Mouse (Mus musculus): Measurements from ENCODE around the gene Ccdc127. TPM values are rescaled to one million over a fixed set of nuclear protein-coding genes. Genes with fewer than 3 reads are reported as not detected.

Gene Ccdc127
- 10 to 100 TPM; 59.8 to 60.5 TPM for total RNA-seq (2021)

- DNase-seq (ENCODE audit: extremely low spot score in 1 of 2, low spot score in 2 of 2) = peak; percentile 93 to 98
- intact Hi-C loops (cut with DNase I) = loop anchor here (10.0 kb wide), 1 partner anchor 505 kb away; no protein-coding TSS in a partner anchor
Observed at GRCm38 (mm10) chr13:74349566-74350434, at the start of gene Ccdc127, which contains the start of gene Sdha. Gene Ccdc127, plus strand, starts transcription at chr13:74350309. Gene Sdha, minus strand, starts transcription at chr13:74350280.

GRCm38 (mm10) chr13:74300925-74301606 lies 49.0 kb upstream of the Ccdc127 start:
- intact Hi-C loops (cut with DNase I) = loop anchor here (2.0 to 5.0 kb wide), 4 partner anchors 109 to 584 kb away; no protein-coding TSS in a partner anchor
- DNase-seq (ENCODE audit: extremely low spot score in 1 of 2, low spot score in 2 of 2) = peak; percentile 72

GRCm38 (mm10) chr13:74301607-74301984 lies 48.5 kb upstream of the Ccdc127 start:
- no peak for DNase-seq (ENCODE audit: extremely low spot score in 1 of 2, low spot score in 2 of 2)
- intact Hi-C loops (cut with DNase I) = loop anchor here (2.0 to 5.0 kb wide), 4 partner anchors 109 to 584 kb away; no protein-coding TSS in a partner anchor

GRCm38 (mm10) chr13:74302050-74303037 lies 47.8 kb upstream of the Ccdc127 start:
- no peak for DNase-seq (ENCODE audit: extremely low spot score in 1 of 2, low spot score in 2 of 2)
- intact Hi-C loops (cut with DNase I) = loop anchor here (5.0 kb wide), 3 partner anchors 110 to 585 kb away; no protein-coding TSS in a partner anchor

- DNase-seq (ENCODE audit: extremely low spot score in 1 of 2, low spot score in 2 of 2) = no peak
- intact Hi-C loops (cut with DNase I) = no loop called here
Observed at GRCm38 (mm10) chr13:74305380-74305779, 44.7 kb upstream of the Ccdc127 start.

DNA sequence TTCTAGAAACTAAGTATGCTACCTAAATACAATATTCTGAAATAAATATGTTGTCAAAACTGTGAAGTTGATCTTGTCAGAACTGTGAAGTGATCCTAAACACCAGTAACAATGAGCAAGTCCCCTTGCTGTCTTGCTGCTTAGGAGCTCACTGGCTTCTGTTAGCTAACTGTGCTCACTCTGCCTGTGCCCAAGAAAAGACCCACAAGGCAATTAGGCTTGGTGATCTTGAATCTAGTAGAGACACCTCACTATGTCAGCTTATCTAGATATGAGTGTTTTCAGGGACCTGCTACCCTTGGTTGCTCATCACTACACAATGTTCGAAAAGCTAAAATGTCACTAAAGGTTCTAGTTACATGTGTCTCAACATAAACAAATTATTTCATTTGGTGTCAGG lies 44.3 kb upstream of the Ccdc127 start:
- no peak for DNase-seq (ENCODE audit: extremely low spot score in 1 of 2, low spot score in 2 of 2)
- intact Hi-C loops (cut with DNase I) = no loop called here

DNA sequence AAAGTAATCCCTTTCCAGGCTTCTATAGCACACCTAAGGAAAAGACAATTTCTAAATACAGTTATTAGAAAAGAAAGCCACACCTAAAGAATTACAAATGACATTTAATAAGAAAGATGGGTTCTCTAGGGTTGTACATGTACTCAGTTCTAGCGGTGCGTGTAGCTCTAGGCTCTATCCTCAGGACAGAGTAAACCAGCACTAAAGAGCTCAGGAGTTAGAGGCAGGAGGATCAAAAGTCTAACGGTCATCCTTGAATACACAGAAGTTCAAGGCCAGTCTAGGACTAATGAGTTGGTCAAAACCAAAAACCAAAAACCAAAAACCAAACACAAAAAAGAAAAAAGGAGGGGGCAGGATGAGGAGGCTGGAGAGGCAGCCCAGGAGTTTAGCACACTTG lies 35.5 kb upstream of the Ccdc127 start:
- DNase-seq (ENCODE audit: extremely low spot score in 1 of 2, low spot score in 2 of 2) = no peak
- intact Hi-C loops (cut with DNase I) = no loop called here

DNA sequence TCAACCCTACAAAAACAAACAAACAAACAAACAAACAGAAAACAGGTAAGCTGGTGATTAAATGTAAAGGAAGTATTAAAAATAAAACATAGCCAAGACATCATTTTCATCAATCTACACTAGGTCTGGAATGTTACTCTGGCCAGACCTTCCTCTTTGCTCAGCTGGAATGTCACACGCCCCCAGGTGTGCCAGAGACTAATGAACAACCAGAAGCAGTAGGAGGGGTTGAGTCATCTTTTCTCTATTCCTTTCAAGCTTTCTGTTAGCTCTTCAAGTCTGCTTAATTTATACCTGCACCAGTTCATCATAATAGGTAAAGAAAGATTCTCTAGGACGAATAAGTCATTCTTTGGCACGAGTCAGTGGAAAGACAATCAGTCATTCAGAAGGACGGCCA lies 33.7 kb upstream of the Ccdc127 start:
- no peak for DNase-seq (ENCODE audit: extremely low spot score in 1 of 2, low spot score in 2 of 2)
- intact Hi-C loops (cut with DNase I) = no loop called here

GRCm38 (mm10) chr13:74316789-74317169 lies 33.3 kb upstream of the Ccdc127 start:
- DNase-seq (ENCODE audit: extremely low spot score in 1 of 2, low spot score in 2 of 2) = no peak
- intact Hi-C loops (cut with DNase I) = no loop called here

- intact Hi-C loops (cut with DNase I) = no loop called here
- DNase-seq (ENCODE audit: extremely low spot score in 1 of 2, low spot score in 2 of 2) = peak; percentile 86 to 94
Observed at GRCm38 (mm10) chr13:74317170-74317849, 32.8 kb upstream of the Ccdc127 start, which contains the start of gene Pdcd6. Gene Pdcd6, minus strand, starts transcription at chr13:74317580.

GRCm38 (mm10) chr13:74329321-74329720 lies 20.8 kb upstream of the Ccdc127 start:
- intact Hi-C loops (cut with DNase I) = no loop called here
- no peak for DNase-seq (ENCODE audit: extremely low spot score in 1 of 2, low spot score in 2 of 2)

GRCm38 (mm10) chr13:74341036-74341435 lies 9.1 kb upstream of the Ccdc127 start:
- intact Hi-C loops (cut with DNase I) = loop anchor here (5.0 to 10.0 kb wide), 2 partner anchors 514 to 861 kb away; no protein-coding TSS in a partner anchor
- peak in 1 of 2 experiments; percentile 28 for DNase-seq (ENCODE audit: extremely low spot score in 1 of 2, low spot score in 2 of 2)

DNA sequence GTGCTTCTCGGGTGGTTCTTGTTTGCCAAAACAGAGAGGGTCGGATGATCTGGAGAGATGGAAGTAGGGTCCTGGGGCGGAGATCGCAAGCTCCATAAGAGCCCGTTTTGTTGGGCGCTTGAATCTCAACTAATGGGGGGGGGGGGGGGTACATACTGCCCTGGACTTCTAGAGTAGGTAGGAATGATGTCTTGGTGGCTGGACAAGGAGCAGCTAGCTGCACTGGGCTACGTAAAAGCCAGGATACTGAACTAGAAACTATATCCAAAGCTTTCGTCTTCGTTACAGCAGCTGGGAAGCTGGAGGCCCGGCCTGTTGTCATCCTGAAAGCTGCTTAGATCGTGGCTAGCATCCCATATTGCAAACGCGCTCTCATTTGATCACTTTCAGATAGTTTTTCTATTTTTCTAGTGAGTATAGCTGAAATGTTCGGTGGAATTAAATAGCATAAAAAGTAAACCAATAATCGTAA lies 362 bp downstream of the Ccdc127 start:
- intact Hi-C loops (cut with DNase I) = no loop called here
- DNase-seq (ENCODE audit: extremely low spot score in 1 of 2, low spot score in 2 of 2) = peak in 1 of 2 experiments; percentile 20

- intact Hi-C loops (cut with DNase I) = no loop called here
- DNase-seq (ENCODE audit: extremely low spot score in 1 of 2, low spot score in 2 of 2) = no peak
Observed at GRCm38 (mm10) chr13:74356491-74356890, 6.4 kb downstream of the Ccdc127 start.

DNA sequence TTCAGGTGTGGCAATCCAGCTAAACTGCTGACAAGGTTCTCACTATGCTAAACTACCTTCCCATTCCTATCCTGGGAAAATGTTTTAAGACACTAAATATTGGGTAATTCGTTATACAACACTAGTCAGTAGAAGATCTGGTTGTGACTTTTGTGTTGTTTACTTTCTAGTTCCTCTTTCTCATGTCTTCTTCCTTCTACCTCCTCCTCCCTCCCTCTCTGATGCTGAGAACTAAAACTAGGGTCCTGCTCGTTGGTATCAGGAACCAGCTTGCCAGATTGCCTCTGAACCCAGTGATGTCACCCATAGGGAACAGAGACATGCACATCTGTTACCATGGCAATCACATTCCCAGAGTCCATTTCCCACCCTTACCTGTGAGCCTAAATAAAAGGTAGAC lies 12.1 kb downstream of the Ccdc127 start:
- intact Hi-C loops (cut with DNase I) = no loop called here
- DNase-seq (ENCODE audit: extremely low spot score in 1 of 2, low spot score in 2 of 2) = no peak

GRCm38 (mm10) chr13:74363176-74363858 lies 13.2 kb downstream of the Ccdc127 start:
- intact Hi-C loops (cut with DNase I) = no loop called here
- DNase-seq (ENCODE audit: extremely low spot score in 1 of 2, low spot score in 2 of 2) = no peak

GRCm38 (mm10) chr13:74363859-74364235 lies 13.7 kb downstream of the Ccdc127 start, which contains the start of gene Lrrc14b:
Gene Lrrc14b, minus strand, starts transcription at chr13:74364005.
- DNase-seq (ENCODE audit: extremely low spot score in 1 of 2, low spot score in 2 of 2) = peak in 1 of 2 experiments; percentile 28
- intact Hi-C loops (cut with DNase I) = no loop called here
